Mouse (Mus musculus): ENCODE measurements at regions not wholly inside any gene's neighbourhood (a gene's known extent, or its start where the extent isn't known, plus 50 kb on each side); places are given as distances from the start of the nearest gene placed in this dataset.
"Not testable (repeated sequence)": the region's sequence is repeated elsewhere in the genome, so short reads cannot be mapped to it uniquely, and the experiment has no call there.

GRCm38 (mm10) chr14:74250021-74250420, 390.6 kb upstream of the Htr2a start:
- ATAC-seq (ENCODE audit: low read depth), result no peak
- H3K9ac ChIP-seq (ENCODE audit: low read depth, low read length), result no peak overlapping the region
- H3K4me3 ChIP-seq (ENCODE audit: low read depth, low read length), result no peak overlapping the region
- no peaks in the 10 kb centered on the region for H3K27me3 ChIP-seq (replicated peaks; ENCODE audit: control insufficient read depth, insufficient read depth, low read length)
- no peak for DNase-seq (ENCODE audit: low spot score)
- 63% methylated on average over 2 of the region's 2 CpGs for WGBS
- H3K9me3 ChIP-seq (ENCODE audit: control insufficient read depth, low read length), result no peaks in the 10 kb centered on the region
- no peak overlapping the region for H3K27ac ChIP-seq (replicated peaks; ENCODE audit: low read depth, low read length)
- H3K4me1 ChIP-seq (ENCODE audit: control insufficient read depth, insufficient read depth, low read length), result no peaks in the 10 kb centered on the region
- no peak overlapping the region for H3K4me2 ChIP-seq (ENCODE audit: low read depth, low read length)
- H3K36me3 ChIP-seq (ENCODE audit: control insufficient read depth, insufficient read depth, low read length), result no peaks in the 10 kb centered on the region

- H3K4me3 ChIP-seq (ENCODE audit: low read depth, low read length), result no peak overlapping the region
- 53% methylated on average over 10 of the region's 10 CpGs for WGBS
- no peaks in the 10 kb centered on the region for H3K36me3 ChIP-seq (ENCODE audit: control insufficient read depth, insufficient read depth, low read length)
- peak; percentile 58 for DNase-seq (ENCODE audit: low spot score)
- H3K4me2 ChIP-seq (ENCODE audit: low read depth, low read length), result no peak overlapping the region
- no peak overlapping the region for H3K9ac ChIP-seq (ENCODE audit: low read depth, low read length)
- H3K27ac ChIP-seq (replicated peaks; ENCODE audit: low read depth, low read length), result no peak overlapping the region
- no peaks in the 10 kb centered on the region for H3K27me3 ChIP-seq (replicated peaks; ENCODE audit: control insufficient read depth, insufficient read depth, low read length)
- no peak for ATAC-seq (ENCODE audit: low read depth)
- no peaks in the 10 kb centered on the region for H3K9me3 ChIP-seq (ENCODE audit: control insufficient read depth, low read length)
- no peaks in the 10 kb centered on the region for H3K4me1 ChIP-seq (ENCODE audit: control insufficient read depth, insufficient read depth, low read length)
Measured at GRCm38 (mm10) chr14:74252189-74253145, 388.2 kb upstream of the Htr2a start.

- Histone ChIP-seq H3K4me3 (ENCODE audit: low read depth, low read length) (no peak overlapping the region), H3K36me3 (ENCODE audit: control insufficient read depth, insufficient read depth, low read length) (no peaks in the 10 kb centered on the region), H3K9me3 (ENCODE audit: control insufficient read depth, low read length) (no peaks in the 10 kb centered on the region), H3K4me2 (ENCODE audit: low read depth, low read length) (no peak overlapping the region), H3K9ac (ENCODE audit: low read depth, low read length) (no peak overlapping the region), H3K4me1 (ENCODE audit: control insufficient read depth, insufficient read depth, low read length) (no peaks in the 10 kb centered on the region), H3K27me3 (replicated peaks; ENCODE audit: control insufficient read depth, insufficient read depth, low read length) (no peaks in the 10 kb centered on the region), H3K27ac (replicated peaks; ENCODE audit: low read depth, low read length) (no peak overlapping the region)
- ATAC-seq (ENCODE audit: low read depth) (no peak), DNase-seq (ENCODE audit: low spot score) (no peak)
Measured at GRCm38 (mm10) chr14:74255000-74255399, 385.6 kb upstream of the Htr2a start.

- no peak for ATAC-seq (ENCODE audit: low read depth)
- no peaks in the 10 kb centered on the region for H3K9me3 ChIP-seq (ENCODE audit: control insufficient read depth, low read length)
- no peaks in the 10 kb centered on the region for H3K36me3 ChIP-seq (ENCODE audit: control insufficient read depth, insufficient read depth, low read length)
- H3K4me3 ChIP-seq (ENCODE audit: low read depth, low read length), result no peak overlapping the region
- no peak for DNase-seq (ENCODE audit: low spot score)
- no peak overlapping the region for H3K9ac ChIP-seq (ENCODE audit: low read depth, low read length)
- H3K4me1 ChIP-seq (ENCODE audit: control insufficient read depth, insufficient read depth, low read length), result no peaks in the 10 kb centered on the region
- no peaks in the 10 kb centered on the region for H3K27me3 ChIP-seq (replicated peaks; ENCODE audit: control insufficient read depth, insufficient read depth, low read length)
- H3K27ac ChIP-seq (replicated peaks; ENCODE audit: low read depth, low read length), result no peak overlapping the region
- H3K4me2 ChIP-seq (ENCODE audit: low read depth, low read length), result no peak overlapping the region
Measured at GRCm38 (mm10) chr14:74259437-74259836, 381.2 kb upstream of the Htr2a start.

GRCm38 (mm10) chr14:74267086-74267485, 373.6 kb upstream of the Htr2a start:
- H3K4me3 ChIP-seq (ENCODE audit: low read depth, low read length), result no peak overlapping the region
- no peaks in the 10 kb centered on the region for H3K9me3 ChIP-seq (ENCODE audit: control insufficient read depth, low read length)
- H3K9ac ChIP-seq (ENCODE audit: low read depth, low read length), result no peak overlapping the region
- H3K27me3 ChIP-seq (replicated peaks; ENCODE audit: control insufficient read depth, insufficient read depth, low read length), result no peaks in the 10 kb centered on the region
- H3K4me1 ChIP-seq (ENCODE audit: control insufficient read depth, insufficient read depth, low read length), result no peaks in the 10 kb centered on the region
- no peak overlapping the region for H3K27ac ChIP-seq (replicated peaks; ENCODE audit: low read depth, low read length)
- DNase-seq (ENCODE audit: low spot score) (no peak), ATAC-seq (ENCODE audit: low read depth) (no peak)
- 54% methylated on average over 1 of the region's 1 CpGs for WGBS
- no peaks in the 10 kb centered on the region for H3K36me3 ChIP-seq (ENCODE audit: control insufficient read depth, insufficient read depth, low read length)
- H3K4me2 ChIP-seq (ENCODE audit: low read depth, low read length), result no peak overlapping the region

- Histone ChIP-seq H3K36me3 (ENCODE audit: control insufficient read depth, insufficient read depth, low read length) (no peaks in the 10 kb centered on the region), H3K4me3 (ENCODE audit: low read depth, low read length) (no peak overlapping the region), H3K4me1 (ENCODE audit: control insufficient read depth, insufficient read depth, low read length) (no peaks in the 10 kb centered on the region), H3K9ac (ENCODE audit: low read depth, low read length) (no peak overlapping the region), H3K27me3 (replicated peaks; ENCODE audit: control insufficient read depth, insufficient read depth, low read length) (no peaks in the 10 kb centered on the region), H3K27ac (replicated peaks; ENCODE audit: low read depth, low read length) (no peak overlapping the region), H3K4me2 (ENCODE audit: low read depth, low read length) (no peak overlapping the region), H3K9me3 (ENCODE audit: control insufficient read depth, low read length) (no peaks in the 10 kb centered on the region)
- no peak for ATAC-seq (ENCODE audit: low read depth)
- DNase-seq (ENCODE audit: low spot score), result no peak
- 79% methylated on average over 3 of the region's 3 CpGs for WGBS
Measured at GRCm38 (mm10) chr14:74294560-74294959, 346.1 kb upstream of the Htr2a start.

GRCm38 (mm10) chr14:74304483-74304882, 336.2 kb upstream of the Htr2a start:
- H3K4me3 ChIP-seq (ENCODE audit: low read depth, low read length), result no peak overlapping the region
- no peak overlapping the region for H3K27ac ChIP-seq (replicated peaks; ENCODE audit: low read depth, low read length)
- no peak overlapping the region for H3K4me2 ChIP-seq (ENCODE audit: low read depth, low read length)
- H3K9ac ChIP-seq (ENCODE audit: low read depth, low read length), result no peak overlapping the region
- 87% methylated on average over 3 of the region's 3 CpGs for WGBS
- H3K4me1 ChIP-seq (ENCODE audit: control insufficient read depth, insufficient read depth, low read length), result no peaks in the 10 kb centered on the region
- no peaks in the 10 kb centered on the region for H3K36me3 ChIP-seq (ENCODE audit: control insufficient read depth, insufficient read depth, low read length)
- H3K9me3 ChIP-seq (ENCODE audit: control insufficient read depth, low read length), result no peaks in the 10 kb centered on the region
- no peak for ATAC-seq (ENCODE audit: low read depth)
- DNase-seq (ENCODE audit: low spot score), result no peak
- H3K27me3 ChIP-seq (replicated peaks; ENCODE audit: control insufficient read depth, insufficient read depth, low read length), result no peaks in the 10 kb centered on the region

- no peak for ATAC-seq (ENCODE audit: low read depth)
- DNase-seq (ENCODE audit: low spot score), result no peak
- Histone ChIP-seq H3K4me1 (ENCODE audit: control insufficient read depth, insufficient read depth, low read length) (no peaks in the 10 kb centered on the region), H3K27ac (replicated peaks; ENCODE audit: low read depth, low read length) (no peak overlapping the region), H3K27me3 (replicated peaks; ENCODE audit: control insufficient read depth, insufficient read depth, low read length) (no peaks in the 10 kb centered on the region), H3K36me3 (ENCODE audit: control insufficient read depth, insufficient read depth, low read length) (no peaks in the 10 kb centered on the region), H3K4me3 (ENCODE audit: low read depth, low read length) (no peak overlapping the region), H3K9ac (ENCODE audit: low read depth, low read length) (no peak overlapping the region), H3K9me3 (ENCODE audit: control insufficient read depth, low read length) (no peaks in the 10 kb centered on the region), H3K4me2 (ENCODE audit: low read depth, low read length) (no peak overlapping the region)
- 81% methylated on average over 16 of the region's 16 CpGs for WGBS
Measured at GRCm38 (mm10) chr14:74306717-74307307, 333.8 kb upstream of the Htr2a start.

GRCm38 (mm10) chr14:74309451-74309850, 331.2 kb upstream of the Htr2a start:
- H3K4me1 ChIP-seq (ENCODE audit: control insufficient read depth, insufficient read depth, low read length); H3K27ac ChIP-seq (replicated peaks; ENCODE audit: low read depth, low read length); H3K4me2 ChIP-seq (ENCODE audit: low read depth, low read length); H3K4me3 ChIP-seq (ENCODE audit: low read depth, low read length); H3K36me3 ChIP-seq (ENCODE audit: control insufficient read depth, insufficient read depth, low read length); H3K27me3 ChIP-seq (replicated peaks; ENCODE audit: control insufficient read depth, insufficient read depth, low read length); H3K9ac ChIP-seq (ENCODE audit: low read depth, low read length); ATAC-seq (ENCODE audit: low read depth); H3K9me3 ChIP-seq (ENCODE audit: control insufficient read depth, low read length): not testable (repeated sequence)
- peak; percentile 56 for DNase-seq (ENCODE audit: low spot score)
- WGBS, result 50% methylated on average over 2 of the region's 2 CpGs
